Mouse (Mus musculus): Measurements from ENCODE around the gene Zmym5. TPM values are rescaled to one million over a fixed set of nuclear protein-coding genes. Genes with fewer than 3 reads are reported as not detected.
"Not testable (repeated sequence)": the region's sequence is repeated elsewhere in the genome, so short reads cannot be mapped to it uniquely, and the experiment has no call there.

Zmym5 gene
- total RNA-seq, 2 experiments from 2014 or later: 22.5 to 24.7 TPM

GRCm38 (mm10) chr14:56776571-56777238 is 34.8 kb downstream of the Zmym5 start:
- DNase-seq: no peak

GRCm38 (mm10) chr14:56775416-56775815 is 36.1 kb downstream of the Zmym5 start:
- no peak for DNase-seq

- not testable (repeated sequence) for DNase-seq
Measured at GRCm38 (mm10) chr14:56766438-56766837, 45.1 kb downstream of the Zmym5 start.

DNA sequence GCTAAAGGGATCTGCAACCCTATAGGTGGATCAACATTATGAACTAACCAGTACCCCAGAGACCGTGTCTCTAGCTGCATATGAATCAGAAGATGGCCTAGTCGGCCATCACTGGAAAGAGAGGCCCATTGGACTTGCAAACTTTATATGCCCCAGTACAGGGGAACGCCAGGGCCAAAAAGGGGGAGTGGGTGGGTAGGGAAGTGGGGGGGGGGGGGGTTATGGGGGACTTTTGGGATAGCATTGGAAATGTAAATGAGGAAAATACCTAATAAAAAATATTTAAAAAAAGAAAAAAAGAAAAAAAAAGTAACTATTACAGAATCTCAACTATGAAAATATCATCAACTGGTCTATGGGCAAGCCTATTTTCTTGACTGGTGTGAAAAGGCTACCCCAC is 46.4 kb downstream of the Zmym5 start:
- DNase-seq: not testable (repeated sequence)

DNA sequence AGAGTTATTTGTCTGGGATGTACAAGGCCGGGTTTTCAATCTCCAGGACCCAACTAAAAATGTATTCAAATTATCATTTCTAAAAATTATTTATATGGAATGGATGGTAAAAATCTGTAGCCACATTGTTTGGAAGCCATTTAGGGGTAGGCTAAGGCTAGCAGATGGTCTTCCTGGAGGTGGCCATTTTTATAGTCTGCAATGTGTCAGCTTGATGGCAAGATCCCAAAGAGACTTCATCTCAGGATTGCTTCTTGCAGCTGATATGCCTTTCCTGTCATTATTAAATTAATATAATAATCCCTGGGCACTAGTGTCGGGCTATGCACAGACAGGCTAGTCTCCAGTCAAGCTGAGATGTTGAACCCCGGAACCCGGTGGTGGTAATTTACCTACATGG is 60.2 kb downstream of the Zmym5 start:
- DNase-seq: no peak

Other genes with a start within 250 kb of the Zmym5 start
- gene Cenpj, start 236.3 kb downstream of the Zmym5 start, total RNA-seq (2021): 1 to 10 TPM; 5.7 to 6.8 TPM
- 10 to 100 TPM; 29.4 to 29.8 TPM for gene Parp4, start 236.1 kb downstream of the Zmym5 start, total RNA-seq (2021)
- 10 to 100 TPM; 24.2 to 31.3 TPM for gene Mphosph8, start 143.5 kb downstream of the Zmym5 start, total RNA-seq (2021)
- gene Pspc1, start 33.4 kb downstream of the Zmym5 start, total RNA-seq (2021): 10 to 100 TPM; 34.3 to 41.7 TPM
- gene Zmym2, start 74.9 kb upstream of the Zmym5 start, total RNA-seq (2021): 10 to 100 TPM; 41.1 to 48.8 TPM
- 10 to 100 TPM; 33.4 to 39.4 TPM for gene Gja3, start 246.4 kb upstream of the Zmym5 start, total RNA-seq (2021)

All from heart, postnatal 4 days (tissue).